ENCODE assay signal across 23 mouse cellular contexts in genomic region chr3:151390912-151391311, GRCm38 (mm10). TPM values are rescaled to one million over a fixed set of nuclear protein-coding genes. Genes with fewer than 3 reads are reported as not detected.
"Had no signal": no experiment of that assay in that cellular context is flagged by ENCODE, and none has a peak within 500 bp of the region (broad histone marks: within the 10 kb centered on the region; RNA-seq: fewer than 3 reads in every experiment).

No protein-coding gene starts in this region.

- H3K27ac ChIP-seq: gastrocnemius, adult 2 months; heart, embryonic 10.5 days; hindbrain, embryonic 10.5 days; hindbrain, embryonic 12.5 days; hindbrain, embryonic 14.5 days; intestine, embryonic 15.5 days; layer of hippocampus, adult 2 months; left cerebral cortex, adult 2 months; limb, embryonic 10.5 days; limb, embryonic 12.5 days had no signal

- H3K4me2 ChIP-seq: heart, embryonic 12.5 days; hindbrain, embryonic 12.5 days; hindbrain, embryonic 14.5 days; intestine, embryonic 15.5 days; limb, embryonic 12.5 days; liver, embryonic 11.5 days had no signal

- DNase-seq: gastrocnemius, adult 2 months; gastrocnemius, postnatal 10 days; gastrocnemius, postnatal 25 days; heart, adult 18-20 months; heart, postnatal 10 days; heart, postnatal 4 days; kidney, postnatal 25 days; kidney, postnatal 4 days; liver had no signal

- H3K4me1 ChIP-seq: heart, embryonic 10.5 days; heart, embryonic 12.5 days; hindbrain, embryonic 10.5 days; hindbrain, embryonic 12.5 days; intestine, embryonic 15.5 days; limb, embryonic 10.5 days; limb, embryonic 12.5 days had no signal

- ATAC-seq: hindbrain, embryonic 16.5 days; inflammation-experienced regulatory T-cells, adult 6 months; intestine, embryonic 15.5 days; intestine, postnatal 0 days had no signal

- H3K27me3 ChIP-seq: heart, embryonic 12.5 days; hindbrain, embryonic 12.5 days; intestine, embryonic 15.5 days had no signal

- H3K4me3 ChIP-seq: gastrocnemius, adult 2 months; heart, embryonic 10.5 days; heart, embryonic 12.5 days; hindbrain, embryonic 10.5 days; hindbrain, embryonic 12.5 days; intestine, embryonic 15.5 days; layer of hippocampus, adult 2 months; left cerebral cortex, adult 2 months; limb, embryonic 10.5 days; limb, embryonic 12.5 days had no signal

- H3K9me3 ChIP-seq: heart, embryonic 10.5 days; heart, embryonic 12.5 days; hindbrain, embryonic 10.5 days; hindbrain, embryonic 12.5 days; intestine, embryonic 15.5 days; limb, embryonic 10.5 days; limb, embryonic 12.5 days had no signal

- H3K36me3 ChIP-seq: heart, embryonic 10.5 days; heart, embryonic 12.5 days; hindbrain, embryonic 10.5 days; hindbrain, embryonic 12.5 days; intestine, embryonic 15.5 days; limb, embryonic 10.5 days; limb, embryonic 12.5 days had no signal

- H3K9ac ChIP-seq: heart, embryonic 12.5 days; hindbrain, embryonic 12.5 days; hindbrain, embryonic 14.5 days; intestine, embryonic 15.5 days; limb, embryonic 12.5 days had no signal

RNA-seq across cellular contexts. Expression of gene Adgrl4, which starts 46.8 kb away (rescaled TPM):
- polyA plus RNA-seq: inflammation-experienced regulatory T-cells, adult 6 months had no signal
